Comparison of ENCODE assay signal across 8 mouse cellular contexts in genomic region chr17:36835591-36836426, GRCm38 (mm10). TPM values are rescaled to one million over a fixed set of nuclear protein-coding genes. Genes with fewer than 3 reads are reported as not detected.
DNase-seq lines count a peak whose midpoint lies in the region.

No protein-coding gene starts in this region.

- peak overlapping the region; percentile 77 for H3K4me3 ChIP-seq in hindbrain, embryonic 10.5 days

- H3K27ac ChIP-seq in hindbrain, embryonic 10.5 days, result peak overlapping the region; percentile 95; the same call in 1 of the 2 replicates

- H3K36me3 ChIP-seq in hindbrain, embryonic 10.5 days, result peaks cover 5% of the 10 kb centered on the region; the same call in 1 of the 2 replicates

- DNase-seq in NIH3T3 (ENCODE audit: low read depth), result peak; percentile 90
- peak; percentile 62 for DNase-seq in cerebellum, adult 9-10 months
- peak; percentile 22 to 68 for DNase-seq in frontal cortex, adult 2 months (ENCODE audit: extremely low spot score in 1 of 2, low spot score in 1 of 2)
- DNase-seq in hindbrain, embryonic 10.5 days (ENCODE audit: low spot score), result peak; percentile 51
- DNase-seq in layer of hippocampus, adult 9-11 months, result peak; percentile 47
- DNase-seq in lung, postnatal 10 days, result peak; percentile 81
- peak; percentile 38 for DNase-seq in retina, postnatal 1 day
- DNase-seq in urinary bladder, postnatal 25 days (ENCODE audit: low spot score), result peak; percentile 32

- H3K27me3 ChIP-seq in hindbrain, embryonic 10.5 days (ENCODE audit: insufficient read depth, poor library complexity, severe bottlenecking), result no peaks in the 10 kb centered on the region

- peaks cover 15% of the 10 kb centered on the region for H3K4me1 ChIP-seq in hindbrain, embryonic 10.5 days (replicated peaks)

- WGBS in hindbrain, embryonic 10.5 days, result 31% methylated on average over 12 of the region's 12 CpGs

- H3K9me3 ChIP-seq in hindbrain, embryonic 10.5 days, result no peaks in the 10 kb centered on the region

RNA-seq across cellular contexts. Expression of gene Trim26, which starts 1.1 kb away (rescaled TPM):
- 20.8 and 21.9 TPM in 2 replicates for polyA plus RNA-seq in frontal cortex, adult 2 months (2012; rRNA removed)
- polyA plus RNA-seq in hindbrain, embryonic 10.5 days (2016; fragmentation: Nextera tagmentation; extraction: Ambion mirVana), result 47.2 and 48.2 TPM in 2 replicates

RNA-seq across cellular contexts. Expression of gene H2-M10.6, which starts 23.8 kb away (rescaled TPM):
- polyA plus RNA-seq in frontal cortex, adult 2 months (2012; rRNA removed), result not detected in 2 replicates
- polyA plus RNA-seq in hindbrain, embryonic 10.5 days (2016; fragmentation: Nextera tagmentation; extraction: Ambion mirVana), result not detected in 2 replicates

RNA-seq across cellular contexts. Expression of gene Trim15, which starts 31.2 kb away (rescaled TPM):
- polyA plus RNA-seq in frontal cortex, adult 2 months (2012; rRNA removed), result 0.04 and 0.08 TPM in 2 replicates
- 0.14 and 0.36 TPM in 2 replicates for polyA plus RNA-seq in hindbrain, embryonic 10.5 days (2016; fragmentation: Nextera tagmentation; extraction: Ambion mirVana)

RNA-seq across cellular contexts. Expression of gene Trim10, which starts 33.6 kb away (rescaled TPM):
- 0.06 and 0.08 TPM in 2 replicates for polyA plus RNA-seq in frontal cortex, adult 2 months (2012; rRNA removed)
- polyA plus RNA-seq in hindbrain, embryonic 10.5 days (2016; fragmentation: Nextera tagmentation; extraction: Ambion mirVana), result 6.7 and 7.3 TPM in 2 replicates

RNA-seq across cellular contexts. Expression of gene Trim40, which starts 54.1 kb away (rescaled TPM):
- 0.22 and 0.29 TPM in 2 replicates for polyA plus RNA-seq in frontal cortex, adult 2 months (2012; rRNA removed)
- polyA plus RNA-seq in hindbrain, embryonic 10.5 days (2016; fragmentation: Nextera tagmentation; extraction: Ambion mirVana), result not detected in 2 replicates

Comparison
In these comparisons a context has a peak if more than half of its experiments do, and no peak if none do; other contexts are left out.
1. Peak in every context shown above with its lines: DNase-seq, H3K4me3 ChIP-seq and H3K27ac ChIP-seq.
2. DNase-seq: peak in every context shown above with its lines; median percentile 90 in NIH3T3; 81 in lung, postnatal 10 days; 62 in cerebellum, adult 9-10 months; 51 in hindbrain, embryonic 10.5 days; 47 in layer of hippocampus, adult 9-11 months; 45 in frontal cortex, adult 2 months; 38 in retina, postnatal 1 day; 32 in urinary bladder, postnatal 25 days.